Mouse (Mus musculus) limb, embryonic 12.5 days (tissue): Measurements from ENCODE around the gene Myo18b. TPM values are rescaled to one million over a fixed set of nuclear protein-coding genes. Genes with fewer than 3 reads are reported as not detected.
A peak's percentile ranks its signal among the peaks of the same experiment; 100 is the strongest.

Experiments used
- ATAC-seq: fragments of 200-750 bp; cut with Nextera tagmentation; 2 replicates; pipeline ENCODE4 v1.8.0; 2017; ENCODE audit warnings: low read depth, moderate TSS enrichment; ENCODE audit not compliant: insufficient number of reproducible peaks, insufficient read depth, low FRiP score, low TSS enrichment
- H3K27ac ChIP-seq: fragments of 300-500 bp; sonication (generic); 2 replicates; pipeline ENCODE4 v1.5.1; 2016; ENCODE audit warnings: mild to moderate bottlenecking, moderate library complexity
- H3K27me3 ChIP-seq: fragments of 300-500 bp; sonication (generic); 2 replicates; pipeline ENCODE4 v1.6.1; 2016; ENCODE audit warnings: mild to moderate bottlenecking, moderate library complexity
- H3K36me3 ChIP-seq: fragments of 300-500 bp; sonication (generic); 2 replicates; pipeline ENCODE4 v1.6.1; 2016; ENCODE audit warnings: mild to moderate bottlenecking, moderate library complexity
- H3K4me1 ChIP-seq: fragments of 300-500 bp; sonication (generic); replicated peaks from 2 replicates; pipeline ENCODE4 v1.6.1; 2016
- H3K4me2 ChIP-seq: fragments of 300-500 bp; sonication (generic); 2 replicates; pipeline ENCODE4 v1.6.1; 2016; ENCODE audit warnings: mild to moderate bottlenecking, moderate library complexity
- H3K4me3 ChIP-seq: fragments of 300-500 bp; sonication (generic); replicated peaks from 2 replicates; pipeline ENCODE4 v1.5.1; 2016; ENCODE audit warnings: mild to moderate bottlenecking
- H3K9ac ChIP-seq: fragments of 300-500 bp; sonication (generic); replicated peaks from 2 replicates; pipeline ENCODE4 v1.6.1; 2016; ENCODE audit warnings: mild to moderate bottlenecking, moderate library complexity
- H3K9me3 ChIP-seq: fragments of 300-500 bp; sonication (generic); 2 replicates; pipeline ENCODE4 v1.6.1; 2016; ENCODE audit warnings: mild to moderate bottlenecking, moderate library complexity
- WGBS: fragments of 180-500 bp; shearing (Covaris S2); methylation state at CpG from one replicate; pipeline ENCODE4 v1.1.7; 2016; 5-methylcytosine and 5-hydroxymethylcytosine counted together
- polyA plus RNA-seq: library from polyadenylated mRNA; unstranded; fragments of >200 nt; fragmentation: Nextera tagmentation; extraction: Ambion mirVana; gene quantifications from 2 replicates; pipeline ENCODE4 v1.2.1, GENCODE M21; 2016

The Myo18b gene
- polyA plus RNA-seq, 1 experiment from 2014 or later, result 1.5 TPM

DNA sequence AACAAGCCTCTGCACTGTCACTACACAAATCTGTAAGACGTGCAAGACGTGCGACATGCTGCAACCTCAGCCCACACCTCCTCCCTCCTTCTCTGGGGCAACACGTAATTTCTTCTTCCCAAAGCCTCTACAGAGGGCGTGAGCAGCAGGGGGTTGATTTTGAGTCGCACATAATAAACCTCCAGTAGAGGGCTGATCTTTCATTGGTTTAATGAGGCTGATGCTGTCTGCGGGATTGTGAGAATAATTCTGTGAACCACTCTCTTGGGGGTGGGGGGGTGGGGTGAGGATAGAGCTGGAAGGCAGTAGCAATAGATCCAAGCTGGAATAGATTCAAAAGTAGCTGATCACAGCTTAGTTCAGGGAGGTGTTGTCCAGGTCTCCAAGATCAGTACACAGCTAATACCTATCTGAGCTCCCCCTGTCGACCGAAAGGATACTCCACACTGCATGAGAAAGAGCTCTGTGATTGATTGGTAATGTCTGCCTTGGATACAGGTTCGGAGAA lies 235.2 kb downstream of the Myo18b start:
- no peak overlapping the region for H3K9ac ChIP-seq
- H3K4me2 ChIP-seq, result peak overlapping the region; percentile 23; the same call in 1 of the 2 replicates
- no peaks in the 10 kb centered on the region for H3K36me3 ChIP-seq
- peaks cover 25% of the 10 kb centered on the region for H3K4me1 ChIP-seq
- H3K4me3 ChIP-seq, result no peak overlapping the region
- 25% methylated on average over 10 of the region's 10 CpGs for WGBS
- H3K27ac ChIP-seq, result no peak overlapping the region
- 0 out of 2 replicates have a peak, but pooled peaks have one; percentile 41 for ATAC-seq
- no peaks in the 10 kb centered on the region; the same call in 1 of the 2 replicates for H3K9me3 ChIP-seq
- H3K27me3 ChIP-seq, result peaks cover 26% of the 10 kb centered on the region

DNA sequence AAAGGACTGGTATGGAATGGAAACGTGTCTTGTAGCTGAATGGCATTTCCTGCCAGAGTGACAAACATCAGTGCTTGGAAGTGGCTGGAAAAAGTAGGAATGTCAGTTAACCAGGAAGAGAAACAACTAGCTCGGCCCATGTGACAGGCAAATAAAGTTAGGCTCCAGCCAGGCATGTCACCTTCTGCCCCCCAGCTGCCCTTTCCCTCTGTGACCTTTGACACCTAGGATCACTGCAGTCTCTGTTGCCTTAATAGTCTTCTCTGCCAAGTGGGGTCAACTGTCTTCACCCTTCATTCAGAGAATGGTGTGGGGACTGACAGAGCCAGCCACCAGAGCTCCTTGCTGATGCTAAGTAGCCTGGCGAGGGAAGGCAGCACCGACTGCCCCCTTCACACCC lies 236.9 kb downstream of the Myo18b start:
- no peak for ATAC-seq
- no peak overlapping the region for H3K27ac ChIP-seq
- 13% methylated on average over 4 of the region's 4 CpGs for WGBS
- H3K4me3 ChIP-seq, result no peak overlapping the region
- H3K36me3 ChIP-seq, result no peaks in the 10 kb centered on the region
- no peak overlapping the region for H3K9ac ChIP-seq
- peaks cover 40% of the 10 kb centered on the region for H3K27me3 ChIP-seq
- H3K4me1 ChIP-seq, result peaks cover 36% of the 10 kb centered on the region
- H3K4me2 ChIP-seq, result no peak overlapping the region
- no peaks in the 10 kb centered on the region; the same call in 1 of the 2 replicates for H3K9me3 ChIP-seq

DNA sequence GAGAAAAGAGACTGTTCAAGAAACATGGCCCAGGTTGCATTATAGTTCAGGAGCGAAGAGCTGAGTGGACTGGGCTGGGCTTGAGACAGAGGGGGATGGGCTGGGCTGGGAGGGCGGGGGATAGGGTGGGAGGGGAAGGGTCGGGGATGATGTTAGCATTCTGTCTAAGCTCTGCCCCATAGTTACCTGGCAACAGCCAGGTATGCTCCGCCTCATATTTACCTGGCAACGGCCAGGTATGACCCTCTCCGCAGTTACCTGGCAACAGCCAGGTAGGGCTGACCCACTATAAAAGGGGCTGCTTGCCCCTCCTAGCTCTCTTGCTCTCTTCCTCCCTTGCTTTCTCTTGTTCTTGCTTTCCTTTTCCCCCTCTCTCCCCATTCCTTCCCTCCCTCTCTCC lies 239.4 kb downstream of the Myo18b start:
- H3K4me1 ChIP-seq, result peaks cover 33% of the 10 kb centered on the region
- H3K36me3 ChIP-seq, result no peaks in the 10 kb centered on the region
- H3K4me2 ChIP-seq, result peak overlapping the region; percentile 54
- H3K27me3 ChIP-seq, result peaks cover 40% of the 10 kb centered on the region
- H3K27ac ChIP-seq, result no peak overlapping the region
- H3K9me3 ChIP-seq, result no peaks in the 10 kb centered on the region; the same call in 1 of the 2 replicates
- ATAC-seq, result no peak
- H3K9ac ChIP-seq, result no peak overlapping the region
- 6% methylated on average over 6 of the region's 6 CpGs for WGBS
- H3K4me3 ChIP-seq, result no peak overlapping the region

DNA sequence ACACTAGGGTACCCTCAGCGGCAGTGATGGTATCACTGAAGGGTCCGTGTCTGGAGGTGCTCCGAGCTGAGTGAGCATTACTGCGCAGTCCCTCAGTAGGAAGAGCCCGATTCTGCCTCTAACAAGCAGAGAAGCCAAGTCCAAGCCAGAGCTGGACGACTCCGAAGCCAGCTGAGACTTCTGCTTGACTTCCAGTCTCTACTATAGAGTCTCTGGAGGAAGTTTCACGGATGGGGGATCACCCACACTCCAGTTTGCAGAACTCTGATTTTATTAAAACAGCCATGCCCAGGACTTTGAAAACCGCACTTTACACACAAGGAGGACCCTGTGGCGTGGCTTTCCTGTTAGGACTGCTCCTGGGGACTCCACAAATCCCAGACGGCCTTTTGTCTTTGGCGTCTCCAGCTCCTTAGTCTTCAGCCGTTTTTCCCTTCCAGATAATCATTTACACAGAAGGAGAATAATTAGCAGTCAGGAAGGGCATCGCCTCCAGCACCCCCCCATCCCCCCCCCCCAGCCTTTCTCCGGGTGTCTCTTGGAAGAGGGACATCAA lies 240.1 kb downstream of the Myo18b start:
- Histone ChIP-seq H3K4me1 (peaks cover 33% of the 10 kb centered on the region), H3K9ac (no peak overlapping the region), H3K36me3 (no peaks in the 10 kb centered on the region), H3K4me2 (peak overlapping the region; percentile 54), H3K27ac (no peak overlapping the region), H3K9me3 (no peaks in the 10 kb centered on the region), H3K4me3 (peak overlapping the region; percentile 18), H3K27me3 (peaks cover 40% of the 10 kb centered on the region)
- WGBS, result 1% methylated on average over 15 of the region's 15 CpGs
- no peak for ATAC-seq

DNA sequence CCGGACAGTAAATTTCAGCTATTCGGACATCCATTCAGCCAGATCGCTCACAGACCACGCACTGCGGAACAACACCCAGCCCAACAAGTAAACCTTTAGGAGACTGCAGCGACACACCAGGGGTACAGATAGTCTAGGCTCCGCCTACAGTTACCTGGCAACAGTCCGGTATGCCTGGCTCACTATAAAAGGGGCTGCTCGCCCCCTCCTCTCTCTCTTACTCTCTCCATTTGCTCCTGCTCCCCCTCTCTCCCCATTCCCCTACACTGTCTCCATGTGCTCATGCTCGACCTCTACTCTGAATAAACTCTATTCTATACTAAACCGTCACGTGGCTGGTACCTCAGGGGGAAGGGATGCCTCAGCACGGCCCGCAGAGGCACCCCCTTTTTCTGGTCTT lies 240.6 kb downstream of the Myo18b start:
- no peak overlapping the region for H3K9ac ChIP-seq
- peak; percentile 30; the same call in 1 of the 2 replicates for ATAC-seq
- peaks cover 27% of the 10 kb centered on the region for H3K4me1 ChIP-seq
- no peaks in the 10 kb centered on the region for H3K36me3 ChIP-seq
- peaks cover 40% of the 10 kb centered on the region for H3K27me3 ChIP-seq
- no peak overlapping the region for H3K27ac ChIP-seq
- no peaks in the 10 kb centered on the region for H3K9me3 ChIP-seq
- H3K4me3 ChIP-seq, result peak overlapping the region; percentile 18
- H3K4me2 ChIP-seq, result peak overlapping the region; percentile 54
- WGBS, result 2% methylated on average over 14 of the region's 14 CpGs

DNA sequence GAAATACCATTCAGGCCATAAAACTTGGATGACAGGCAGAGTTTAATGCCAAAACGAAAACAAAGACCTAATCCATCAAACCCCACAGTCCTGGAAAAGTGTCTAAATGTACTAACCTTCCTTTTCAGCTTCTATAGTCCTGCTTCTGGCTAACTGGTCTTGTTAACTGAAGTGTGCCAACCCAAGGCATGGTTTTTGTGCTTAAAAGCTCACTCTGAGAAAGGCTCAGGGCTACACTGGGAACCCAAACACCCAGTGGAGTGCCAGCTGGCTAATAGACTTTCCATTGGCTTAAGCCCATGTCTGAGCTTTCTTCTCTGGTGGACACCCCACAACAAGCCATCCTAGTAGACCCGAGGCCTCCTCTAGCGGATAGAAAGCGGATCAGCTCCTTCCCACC lies 244.1 kb downstream of the Myo18b start:
- Histone ChIP-seq H3K4me3 (no peak overlapping the region), H3K9me3 (no peaks in the 10 kb centered on the region), H3K4me2 (no peak overlapping the region), H3K9ac (no peak overlapping the region), H3K27ac (no peak overlapping the region), H3K4me1 (peaks cover 26% of the 10 kb centered on the region), H3K27me3 (peaks cover 24% of the 10 kb centered on the region), H3K36me3 (no peaks in the 10 kb centered on the region)
- ATAC-seq, result no peak
- 78% methylated on average over 4 of the region's 4 CpGs for WGBS

DNA sequence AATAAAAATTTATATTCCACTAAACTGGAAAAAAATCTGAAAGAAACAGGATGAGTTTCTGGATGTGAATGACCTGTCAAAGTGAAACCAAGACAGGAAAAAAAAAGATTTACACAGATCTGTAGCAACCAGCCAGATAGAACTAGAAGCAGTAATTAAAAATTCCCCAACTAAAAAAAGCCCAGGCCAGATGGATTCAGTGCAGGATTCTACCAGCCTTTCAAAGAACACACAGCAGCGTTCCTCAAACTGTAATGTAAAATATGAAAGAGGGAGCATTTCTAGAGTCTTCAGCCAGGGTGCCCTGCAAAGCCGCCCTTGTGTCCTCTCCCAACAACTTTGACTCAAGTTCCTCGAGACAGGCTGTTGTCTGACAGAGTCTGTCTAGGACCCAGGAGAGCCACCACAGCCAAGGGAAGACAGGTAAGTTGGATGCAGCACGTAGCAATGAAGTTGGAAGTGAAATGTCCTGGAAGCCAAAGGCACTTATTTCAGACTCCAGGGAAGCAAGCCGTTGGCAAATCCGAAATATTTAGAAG lies 246.9 kb downstream of the Myo18b start:
- WGBS, result 77% methylated on average over 6 of the region's 6 CpGs
- no peak overlapping the region for H3K27ac ChIP-seq
- H3K9me3 ChIP-seq, result no peaks in the 10 kb centered on the region
- H3K27me3 ChIP-seq, result no peaks in the 10 kb centered on the region
- H3K4me3 ChIP-seq, result no peak overlapping the region
- no peaks in the 10 kb centered on the region for H3K36me3 ChIP-seq
- H3K4me2 ChIP-seq, result no peak overlapping the region
- H3K4me1 ChIP-seq, result peaks cover 5% of the 10 kb centered on the region; the same call in 1 of the 2 replicates
- H3K9ac ChIP-seq, result no peak overlapping the region
- no peak for ATAC-seq

DNA sequence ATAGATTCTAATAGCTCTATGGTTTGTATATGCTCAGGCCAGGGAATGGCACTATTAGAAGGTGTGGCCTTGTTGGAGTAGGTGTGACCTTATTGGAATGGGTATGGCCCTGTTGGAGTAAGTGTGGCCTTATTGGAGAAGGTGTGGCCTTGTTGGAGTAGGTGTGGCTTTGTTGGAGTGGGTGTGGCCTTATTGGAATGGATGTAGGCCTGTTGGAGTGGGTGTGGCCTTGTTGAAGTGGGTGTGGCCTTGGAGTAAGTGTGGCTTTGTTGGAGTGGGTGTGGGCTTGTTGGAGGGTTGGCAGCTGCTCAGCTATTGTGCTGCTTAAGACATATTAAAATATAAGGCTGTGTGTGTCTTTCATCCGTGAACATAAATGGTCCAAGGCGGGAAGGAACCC lies 249.3 kb downstream of the Myo18b start:
- no peak overlapping the region for H3K4me2 ChIP-seq
- 96% methylated on average over 2 of the region's 2 CpGs for WGBS
- peaks cover 5% of the 10 kb centered on the region; the same call in 1 of the 2 replicates for H3K4me1 ChIP-seq
- H3K36me3 ChIP-seq, result no peaks in the 10 kb centered on the region
- no peak overlapping the region for H3K4me3 ChIP-seq
- H3K27me3 ChIP-seq, result peaks cover 9% of the 10 kb centered on the region; the same call in 1 of the 2 replicates
- ATAC-seq, result no peak
- H3K27ac ChIP-seq, result no peak overlapping the region
- H3K9me3 ChIP-seq, result no peaks in the 10 kb centered on the region
- H3K9ac ChIP-seq, result no peak overlapping the region

DNA sequence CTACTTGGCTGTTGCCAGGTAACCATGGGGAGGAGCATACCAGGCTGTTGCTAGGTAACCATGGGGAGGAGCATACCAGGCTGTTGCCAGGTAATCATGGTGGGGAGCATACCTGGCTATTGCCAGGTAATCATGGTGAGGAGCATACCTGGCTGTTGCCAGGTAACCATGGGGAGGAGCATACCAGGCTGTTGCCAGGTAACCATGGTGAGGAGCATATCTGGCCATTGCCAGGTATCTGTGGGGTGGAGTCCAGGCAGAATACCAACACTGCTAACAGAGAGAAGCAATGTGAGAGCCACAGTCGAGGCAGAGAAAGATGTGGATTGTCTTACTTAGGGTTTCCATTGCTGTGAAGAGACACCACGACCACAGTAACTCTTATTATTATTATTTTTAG lies 250.6 kb downstream of the Myo18b start:
- H3K4me1 ChIP-seq, result peaks cover 14% of the 10 kb centered on the region; the same call in 1 of the 2 replicates
- H3K9ac ChIP-seq, result no peak overlapping the region
- WGBS, result 90% methylated on average over 2 of the region's 2 CpGs
- H3K36me3 ChIP-seq, result no peaks in the 10 kb centered on the region
- no peak overlapping the region for H3K27ac ChIP-seq
- H3K4me2 ChIP-seq, result no peak overlapping the region
- no peak overlapping the region for H3K4me3 ChIP-seq
- ATAC-seq, result no peak
- peaks cover 20% of the 10 kb centered on the region; the same call in 1 of the 2 replicates for H3K27me3 ChIP-seq
- H3K9me3 ChIP-seq, result no peaks in the 10 kb centered on the region

DNA sequence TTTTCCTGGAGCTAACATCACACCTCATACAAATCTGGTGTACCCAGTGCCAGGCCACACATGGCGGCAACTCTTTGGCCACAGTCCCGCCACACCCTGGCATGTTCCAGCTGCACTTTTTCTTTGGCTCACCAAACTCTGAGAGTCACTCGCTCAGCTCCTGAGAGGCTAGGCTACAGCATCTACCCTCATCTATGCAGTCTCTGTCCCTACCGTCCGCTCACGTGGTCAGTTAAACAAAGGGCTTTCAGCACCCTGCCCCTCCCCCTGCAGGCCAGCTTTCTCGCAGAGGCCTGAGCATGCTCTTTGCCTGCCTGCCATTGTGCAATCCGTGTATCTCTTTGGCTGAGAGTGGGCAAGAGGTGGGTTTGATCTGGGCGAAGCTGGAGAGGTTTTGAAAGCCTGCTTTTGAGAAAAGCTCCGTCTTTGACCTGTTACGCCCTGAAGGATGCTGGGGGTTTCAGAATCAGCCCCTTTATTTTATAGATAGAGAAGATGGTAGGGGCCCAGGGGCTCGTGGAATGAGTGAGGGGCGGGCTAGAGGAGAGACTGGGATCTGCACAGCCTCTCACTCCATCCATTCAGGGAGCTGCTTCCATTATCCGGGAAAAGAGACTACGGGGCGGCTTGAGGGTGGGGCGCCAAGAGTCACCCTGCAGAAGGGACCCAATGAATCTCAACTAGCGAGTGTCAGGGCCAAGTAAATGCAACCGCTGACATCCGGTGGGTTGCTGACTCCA lies 252.5 kb downstream of the Myo18b start:
- Histone ChIP-seq H3K9me3 (no peaks in the 10 kb centered on the region), H3K4me1 (peaks cover 14% of the 10 kb centered on the region; the same call in 1 of the 2 replicates), H3K27me3 (peaks cover 25% of the 10 kb centered on the region; the same call in 1 of the 2 replicates), H3K27ac (no peak overlapping the region), H3K9ac (no peak overlapping the region), H3K36me3 (no peaks in the 10 kb centered on the region), H3K4me3 (no peak overlapping the region), H3K4me2 (no peak overlapping the region)
- no peak for ATAC-seq
- WGBS, result 56% methylated on average over 20 of the region's 20 CpGs

DNA sequence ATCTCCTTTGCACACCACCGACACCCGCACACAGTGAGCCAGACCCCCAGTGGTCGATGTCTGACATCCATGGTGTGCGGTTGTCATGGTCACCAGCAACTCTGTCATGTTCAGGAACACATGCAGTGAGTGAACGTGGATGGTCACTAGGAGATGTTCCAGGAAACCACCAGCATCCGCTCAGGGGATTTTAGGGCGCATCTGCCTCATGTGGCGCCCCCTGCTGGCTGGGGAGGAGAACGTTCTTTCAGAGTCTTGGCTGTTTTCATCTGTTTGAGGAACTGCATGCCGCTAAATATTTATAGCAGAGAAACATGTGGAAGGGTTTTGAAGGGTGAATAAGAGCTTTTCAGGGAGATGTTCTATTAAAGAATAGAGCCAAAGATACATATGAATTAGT lies 253.4 kb downstream of the Myo18b start:
- Histone ChIP-seq H3K9me3 (no peaks in the 10 kb centered on the region), H3K4me1 (peaks cover 14% of the 10 kb centered on the region; the same call in 1 of the 2 replicates), H3K4me2 (no peak overlapping the region), H3K27me3 (peaks cover 27% of the 10 kb centered on the region; the same call in 1 of the 2 replicates), H3K27ac (no peak overlapping the region), H3K36me3 (no peaks in the 10 kb centered on the region), H3K4me3 (no peak overlapping the region), H3K9ac (no peak overlapping the region)
- no peak for ATAC-seq
- 62% methylated on average over 10 of the region's 10 CpGs for WGBS
